Mouse (Mus musculus) central nervous system, embryonic 14 days (tissue): ENCODE measurements around the gene Pcp4l1. TPM values are rescaled to one million over a fixed set of nuclear protein-coding genes. Genes with fewer than 3 reads are reported as not detected.

ENCODE experiments used
- polyA plus RNA-seq: library from polyadenylated mRNA; depleted of rRNA; stranded (reverse); fragments of >200 nt; gene quantifications from 2 replicates; pipeline ENCODE4 v1.2.3, GENCODE M21; 2012; rRNA removed

The Pcp4l1 gene
- 16.8 and 17.0 TPM in 2 replicates for polyA plus RNA-seq

GRCm38 (mm10) chr1:171195887-171196397, at the start of gene Pcp4l1:
TSS of gene Pcp4l1 (minus strand) at chr1:171196268.

GRCm38 (mm10) chr1:171234126-171234525, 38.1 kb upstream of the Pcp4l1 start, which contains the start of gene Fcer1g:
TSS of gene Fcer1g (minus strand) at chr1:171234365.

GRCm38 (mm10) chr1:171224857-171225256, 28.8 kb upstream of the Pcp4l1 start, which contains the start of gene Apoa2:
TSS of gene Apoa2 (plus strand) at chr1:171225054.

GRCm38 (mm10) chr1:171222238-171223155, 26.4 kb upstream of the Pcp4l1 start, which contains the start of gene Tomm40l:
TSS of gene Tomm40l (minus strand) at chr1:171222514.

GRCm38 (mm10) chr1:171213801-171214496, 17.9 kb upstream of the Pcp4l1 start, which contains the start of gene Nr1i3:
TSS of gene Nr1i3 (plus strand) at chr1:171213970.

GRCm38 (mm10) chr1:171149974-171150760, 45.9 kb downstream of the Pcp4l1 start, which contains the start of the genes Sdhc and Mpz:
TSS of gene Sdhc (minus strand) at chr1:171150603.
TSS of gene Mpz (plus strand) at chr1:171150711.

Other genes with a start within 250 kb of the Pcp4l1 start
- gene Fcgr2b, start 219.7 kb downstream of the Pcp4l1 start, polyA plus RNA-seq = 1.4 and 1.8 TPM in 2 replicates
- gene Fcgr4, start 177.3 kb downstream of the Pcp4l1 start, polyA plus RNA-seq = 1.4 and 1.6 TPM in 2 replicates
- gene Fcgr3, start 131.3 kb downstream of the Pcp4l1 start, polyA plus RNA-seq = 8.3 and 8.7 TPM in 2 replicates
- gene Cfap126, start 82.3 kb downstream of the Pcp4l1 start, polyA plus RNA-seq = 11.1 and 11.3 TPM in 2 replicates
- gene Sdhc, start 45.7 kb downstream of the Pcp4l1 start, polyA plus RNA-seq = 260 and 262 TPM in 2 replicates
- 3.0 and 10.7 TPM in 2 replicates for gene Mpz, start 45.6 kb downstream of the Pcp4l1 start, polyA plus RNA-seq
- 0.09 and 0.16 TPM in 2 replicates for gene Nr1i3, start 17.7 kb upstream of the Pcp4l1 start, polyA plus RNA-seq
- 34.4 and 36.0 TPM in 2 replicates for gene Tomm40l, start 26.2 kb upstream of the Pcp4l1 start, polyA plus RNA-seq
- gene Apoa2, start 28.8 kb upstream of the Pcp4l1 start, polyA plus RNA-seq = 2.5 and 3.0 TPM in 2 replicates
- 24.0 and 25.7 TPM in 2 replicates for gene Fcer1g, start 38.1 kb upstream of the Pcp4l1 start, polyA plus RNA-seq
- gene Adamts4, start 54.2 kb upstream of the Pcp4l1 start, polyA plus RNA-seq = 3.6 and 4.8 TPM in 2 replicates
- 169 and 171 TPM in 2 replicates for gene Ndufs2, start 55.1 kb upstream of the Pcp4l1 start, polyA plus RNA-seq
- 91.4 and 95.1 TPM in 2 replicates for gene B4galt3, start 74.1 kb upstream of the Pcp4l1 start, polyA plus RNA-seq
- gene Ppox, start 84.9 kb upstream of the Pcp4l1 start, polyA plus RNA-seq = 97.8 and 102 TPM in 2 replicates
- 118 and 126 TPM in 2 replicates for gene Usp21, start 91.7 kb upstream of the Pcp4l1 start, polyA plus RNA-seq
- gene Ufc1, start 98.8 kb upstream of the Pcp4l1 start, polyA plus RNA-seq = 57.9 and 63.4 TPM in 2 replicates
- gene Dedd, start 132.9 kb upstream of the Pcp4l1 start, polyA plus RNA-seq = 67.0 and 67.4 TPM in 2 replicates
- gene Nit1, start 149.4 kb upstream of the Pcp4l1 start, polyA plus RNA-seq = 62.0 and 69.0 TPM in 2 replicates
- 121 TPM in 2 replicates for gene Pfdn2, start 149.4 kb upstream of the Pcp4l1 start, polyA plus RNA-seq
- gene Klhdc9, start 164.5 kb upstream of the Pcp4l1 start, polyA plus RNA-seq = 3.2 and 3.6 TPM in 2 replicates
- gene Nectin4, start 173.8 kb upstream of the Pcp4l1 start, polyA plus RNA-seq = 1.1 and 3.1 TPM in 2 replicates
- gene Arhgap30, start 192.7 kb upstream of the Pcp4l1 start, polyA plus RNA-seq = 0.92 and 1.1 TPM in 2 replicates
- 177 and 182 TPM in 2 replicates for gene Usf1, start 215.0 kb upstream of the Pcp4l1 start, polyA plus RNA-seq
- 4.9 and 5.7 TPM in 2 replicates for gene Tstd1, start 222.6 kb upstream of the Pcp4l1 start, polyA plus RNA-seq
- 4.1 and 7.2 TPM in 2 replicates for gene F11r, start 241.3 kb upstream of the Pcp4l1 start, polyA plus RNA-seq